Mouse (Mus musculus): ENCODE measurements at regions not wholly inside any gene's neighbourhood (a gene's known extent, or its start where the extent isn't known, plus 50 kb on each side); places are given as distances from the start of the nearest gene placed in this dataset.

DNA sequence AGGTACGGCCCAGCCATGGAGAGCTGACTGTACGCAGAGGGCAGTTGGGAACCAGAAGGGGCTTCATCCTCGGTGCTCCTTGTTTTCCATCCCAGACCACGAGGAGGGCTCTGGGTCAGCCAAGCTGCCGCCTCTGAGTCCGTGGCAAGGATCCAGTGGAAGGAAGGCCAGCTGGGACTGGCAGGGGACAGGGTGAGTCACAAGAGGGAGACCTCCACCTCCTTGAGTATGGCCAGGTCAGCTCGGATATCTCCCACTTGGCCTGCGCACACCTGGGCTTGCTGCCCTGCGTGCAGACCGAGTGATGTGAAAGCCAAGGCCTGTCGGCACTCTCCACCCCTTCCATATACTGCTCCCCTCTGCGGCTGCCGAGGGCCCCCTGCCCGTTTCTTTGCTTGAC lies 270.9 kb upstream of the Rtl1 start:
- TF ChIP-seq POLR2A (IDR thresholded peaks at IDR 0.05; ENCODE audit: insufficient read depth, low read depth, low read length) (no peak), CTCF (IDR thresholded peaks at IDR 0.05) (no peak)
